Mouse (Mus musculus): Measurements from ENCODE around the gene Iscu.

Iscu gene

DNA sequence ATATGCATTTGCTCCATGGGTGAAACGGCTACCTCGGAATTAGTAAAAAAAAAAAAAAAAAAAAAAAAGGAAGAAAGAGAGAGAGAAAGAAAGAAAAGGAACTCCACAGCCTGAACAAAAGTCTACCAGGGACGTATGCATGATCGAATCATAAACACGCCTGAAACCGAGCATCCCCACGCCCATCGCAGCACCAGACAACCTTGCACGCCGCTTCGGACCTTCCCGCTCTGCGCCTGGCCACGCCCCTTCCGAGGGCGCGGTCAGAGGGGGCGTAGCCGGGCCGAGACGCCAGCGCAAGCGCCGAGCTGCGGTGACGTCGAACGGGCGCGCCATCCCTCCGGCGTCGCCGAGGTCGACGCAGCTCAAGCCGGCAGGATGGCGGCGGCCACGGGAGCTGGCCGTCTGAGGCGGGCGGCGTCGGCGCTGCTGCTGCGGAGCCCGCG is at the start of gene Iscu, which contains the start of gene Sart3:
Gene Iscu, plus strand, starts transcription at position 299 of the 446 bp plus-strand sequence.
Gene Sart3, minus strand, starts transcription at position 61 of the 446 bp plus-strand sequence.
- peak; percentile 94 for DNase-seq (ENCODE audit: low read depth, low spot score)

GRCm38 (mm10) chr5:113723567-113724237 is 48.8 kb upstream of the Iscu start:
- no peak for DNase-seq (ENCODE audit: low read depth, low spot score)

DNA sequence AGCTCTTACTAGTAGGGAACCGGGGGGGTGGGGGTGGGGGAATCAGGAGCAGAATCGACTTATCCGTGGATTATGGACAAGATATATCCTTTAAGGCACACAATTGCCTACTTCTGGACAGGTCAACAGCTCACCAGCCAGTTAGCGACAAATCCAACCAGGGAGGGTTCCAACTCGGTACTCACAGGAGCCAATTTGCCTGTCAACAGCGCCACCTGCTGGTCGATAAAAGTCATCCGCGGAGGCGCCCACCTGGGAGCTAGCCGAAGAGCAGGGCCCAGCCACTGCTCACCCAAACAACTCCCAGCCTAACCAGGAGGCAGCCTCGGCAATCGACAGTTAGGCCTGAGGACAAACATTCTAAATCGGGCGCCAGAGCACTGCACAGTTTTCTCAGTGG is 48.1 kb upstream of the Iscu start, which contains the start of gene 1700069L16Rik:
Gene 1700069L16Rik, minus strand, starts transcription at position 327 of the 400 bp plus-strand sequence.
- peak; percentile 59 for DNase-seq (ENCODE audit: low read depth, low spot score)

DNA sequence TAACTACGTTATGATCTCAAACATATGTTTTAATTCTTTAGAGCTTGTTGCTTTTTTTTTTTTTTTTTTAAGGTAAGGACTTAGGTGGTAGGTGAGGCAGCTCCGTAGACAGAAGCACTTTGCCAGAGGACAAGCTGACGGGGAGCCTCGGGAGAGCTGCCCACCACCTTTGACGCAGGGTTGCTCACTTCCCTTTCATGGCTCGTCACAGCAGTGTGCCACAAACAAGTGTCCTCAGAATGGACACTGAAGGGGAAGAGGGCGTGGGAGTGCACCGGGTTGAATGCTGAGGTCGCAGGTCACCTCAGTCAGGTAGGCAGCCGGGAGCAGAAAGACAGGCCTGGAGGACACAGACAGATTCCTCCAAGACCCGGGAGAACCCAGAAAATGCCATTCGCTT is 47.1 kb upstream of the Iscu start:
- DNase-seq (ENCODE audit: low read depth, low spot score), result no peak

DNA sequence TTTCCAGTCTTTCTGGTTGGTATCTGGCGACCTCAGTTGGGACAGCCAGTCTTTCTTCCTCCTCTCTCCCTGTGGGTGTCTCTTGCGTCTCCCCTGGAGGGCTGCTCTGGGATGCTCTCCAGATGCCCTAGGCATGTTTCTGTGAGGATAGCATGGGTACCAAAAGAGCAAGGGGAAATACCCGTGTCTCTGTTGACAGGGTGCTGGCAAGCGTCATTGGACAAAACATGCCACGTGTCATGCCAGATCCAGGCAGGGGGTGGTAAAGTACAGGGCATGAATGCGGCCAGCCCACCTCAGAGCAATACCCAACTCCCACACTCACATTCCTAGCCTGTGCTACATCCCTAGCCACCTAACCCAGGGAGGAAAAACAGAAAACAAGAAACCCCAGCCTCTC is 45.9 kb upstream of the Iscu start:
- no peak for DNase-seq (ENCODE audit: low read depth, low spot score)

GRCm38 (mm10) chr5:113727238-113727637 is 45.3 kb upstream of the Iscu start:
- DNase-seq (ENCODE audit: low read depth, low spot score), result no peak

GRCm38 (mm10) chr5:113728011-113728410 is 44.5 kb upstream of the Iscu start:
- DNase-seq (ENCODE audit: low read depth, low spot score), result no peak

DNA sequence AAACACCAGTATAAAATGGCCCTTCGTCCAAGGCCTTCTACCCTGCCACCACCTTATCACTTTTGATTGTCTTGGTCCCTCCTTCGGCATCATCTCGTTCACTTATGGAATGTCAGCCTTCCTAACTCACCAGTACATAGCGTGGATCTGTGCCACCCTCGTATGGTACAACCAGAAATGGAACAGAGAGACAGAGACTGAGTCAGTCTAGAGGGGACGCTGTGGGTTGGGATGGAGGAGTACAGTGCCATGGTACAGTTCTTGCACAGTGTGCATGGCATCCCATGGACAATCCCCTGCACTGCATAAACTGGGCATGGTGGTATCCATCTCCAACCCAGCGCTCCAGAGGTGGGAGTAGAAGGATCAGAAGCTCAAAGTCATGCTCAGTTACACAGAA is 43.9 kb upstream of the Iscu start:
- no peak for DNase-seq (ENCODE audit: low read depth, low spot score)

GRCm38 (mm10) chr5:113730641-113731121 is 41.9 kb upstream of the Iscu start:
- no peak for DNase-seq (ENCODE audit: low read depth, low spot score)

GRCm38 (mm10) chr5:113731174-113731573 is 41.4 kb upstream of the Iscu start:
- DNase-seq (ENCODE audit: low read depth, low spot score), result no peak

- DNase-seq (ENCODE audit: low read depth, low spot score), result no peak
Measured at GRCm38 (mm10) chr5:113732182-113732581, 40.4 kb upstream of the Iscu start.

DNA sequence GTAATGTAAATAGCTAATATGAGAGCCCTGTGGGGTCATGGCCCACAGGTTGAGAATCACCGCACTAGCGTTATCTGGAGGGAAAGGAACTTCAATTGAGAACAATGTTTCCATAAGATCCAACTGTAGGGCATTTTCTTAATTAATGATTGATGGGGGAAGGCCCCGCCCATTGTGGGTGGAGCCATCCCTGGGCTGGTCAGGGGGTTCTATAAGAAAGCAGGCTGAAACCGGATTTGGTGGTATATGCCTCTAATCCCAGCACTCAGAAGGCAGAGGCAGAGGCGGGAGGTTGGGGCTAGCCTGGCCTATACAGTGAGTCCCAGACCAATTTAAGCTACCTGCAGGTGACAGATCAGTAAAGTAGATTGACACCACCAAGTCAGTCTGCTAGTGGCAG is 38.2 kb upstream of the Iscu start:
- DNase-seq (ENCODE audit: low read depth, low spot score), result no peak

- no peak for DNase-seq (ENCODE audit: low read depth, low spot score)
Measured at GRCm38 (mm10) chr5:113735023-113735344, 37.6 kb upstream of the Iscu start.

GRCm38 (mm10) chr5:113735345-113736112 is 37.0 kb upstream of the Iscu start, which contains the start of gene Ficd:
Gene Ficd, plus strand, starts transcription at chr5:113735803.
- peak; percentile 96 for DNase-seq (ENCODE audit: low read depth, low spot score)

- DNase-seq (ENCODE audit: low read depth, low spot score), result no peak
Measured at GRCm38 (mm10) chr5:113736113-113736502, 36.4 kb upstream of the Iscu start.

- DNase-seq (ENCODE audit: low read depth, low spot score), result no peak
Measured at GRCm38 (mm10) chr5:113736522-113737164, 35.9 kb upstream of the Iscu start.

DNA sequence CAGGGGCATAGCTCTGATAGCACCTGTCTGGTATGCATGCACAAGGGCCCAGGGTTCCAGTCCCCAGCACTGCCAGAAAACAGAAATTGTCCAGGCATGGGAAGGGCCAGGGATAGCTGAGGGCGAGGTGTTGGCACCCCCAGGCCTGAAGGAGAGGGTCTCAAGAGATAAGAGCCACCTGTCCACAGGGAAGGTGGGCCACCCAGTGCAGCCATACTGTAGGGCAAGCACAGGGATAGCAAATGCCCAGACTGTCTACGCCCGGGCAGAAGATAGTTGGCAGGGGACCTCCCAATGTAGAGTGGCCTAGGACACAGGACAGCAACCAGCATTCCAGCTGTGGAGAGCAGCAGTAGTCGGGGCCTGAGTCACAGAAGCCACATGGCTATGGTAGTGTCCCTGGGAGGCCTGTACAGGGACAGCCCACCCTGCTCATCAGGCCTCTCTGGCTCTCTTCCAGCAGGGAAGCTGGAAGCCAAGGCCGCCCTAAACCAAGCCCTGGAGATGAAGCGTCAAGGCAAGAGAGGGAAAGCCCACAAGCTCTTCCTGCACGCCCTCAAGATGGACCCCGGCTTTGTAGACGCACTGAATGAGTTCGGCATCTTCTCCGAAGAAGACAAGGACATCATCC is 34.8 kb upstream of the Iscu start:
- no peak for DNase-seq (ENCODE audit: low read depth, low spot score)

- no peak for DNase-seq (ENCODE audit: low read depth, low spot score)
Measured at GRCm38 (mm10) chr5:113747629-113748028, 24.9 kb upstream of the Iscu start.

DNA sequence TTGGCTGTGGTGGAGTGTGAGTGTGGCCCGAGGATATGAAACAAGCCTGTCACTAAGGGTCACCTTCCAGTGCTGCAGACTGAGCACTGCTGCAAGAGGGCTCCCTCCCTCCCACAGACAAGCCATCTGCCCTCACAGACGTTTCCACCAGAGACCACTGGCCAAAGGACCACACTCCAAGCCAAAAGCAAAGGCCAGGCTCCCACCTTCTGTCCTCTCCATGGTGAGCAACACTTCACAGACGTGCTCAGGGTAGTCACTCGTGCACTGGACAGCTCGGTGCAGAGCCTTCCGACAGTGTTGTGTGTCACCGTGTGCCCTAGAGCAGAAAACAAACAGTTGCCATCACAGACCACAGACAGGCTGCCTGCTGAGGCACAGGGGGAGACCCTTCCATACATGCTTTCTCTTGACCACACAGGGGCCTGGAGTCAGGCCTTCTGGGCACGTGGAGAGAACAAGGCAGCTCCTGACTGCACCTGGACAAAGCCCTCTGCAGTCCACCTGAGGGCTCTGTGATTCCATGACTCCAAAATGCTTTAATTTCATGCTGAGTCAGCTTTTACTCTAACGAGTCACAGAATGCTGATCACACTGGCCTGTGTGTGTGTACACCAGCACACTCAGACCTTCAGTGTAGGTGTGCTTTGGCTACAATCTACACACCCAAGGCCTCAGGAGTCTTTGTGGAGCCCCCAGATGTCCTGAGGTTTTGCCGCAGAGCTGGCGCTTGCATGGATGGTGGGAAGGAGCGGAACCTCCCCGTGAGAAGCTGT is 23.8 kb upstream of the Iscu start:
- DNase-seq (ENCODE audit: low read depth, low spot score), result no peak

DNA sequence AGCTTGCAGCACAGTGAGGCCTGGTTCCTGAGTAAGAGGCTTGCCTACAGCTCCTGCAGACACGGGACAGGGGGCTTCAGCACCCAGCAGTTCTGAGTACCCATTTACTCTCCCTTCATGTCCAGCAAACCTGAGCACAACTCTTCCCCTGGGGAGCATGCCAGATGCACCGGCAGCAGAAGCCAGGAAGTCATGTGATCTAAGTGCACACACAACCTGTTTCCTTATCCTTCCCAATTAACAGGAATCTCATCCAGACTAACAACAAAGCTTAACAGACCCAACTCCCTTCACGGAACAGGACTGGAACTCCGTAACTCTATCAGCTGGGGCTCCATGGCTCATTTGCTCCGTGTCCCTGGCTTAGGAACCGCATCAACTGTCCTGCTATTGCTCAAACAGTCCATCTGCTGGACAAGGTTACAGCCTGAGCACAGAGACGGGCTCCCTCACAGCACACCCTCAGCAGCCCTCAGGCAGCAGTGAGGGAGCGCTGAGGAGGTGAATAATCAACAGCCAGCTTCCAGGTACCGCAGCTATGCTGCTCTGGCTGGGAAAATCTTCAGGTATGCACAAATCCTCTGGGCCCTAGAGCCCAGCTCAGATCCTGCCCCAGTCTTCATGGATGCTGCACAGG is 20.9 kb upstream of the Iscu start:
- DNase-seq (ENCODE audit: low read depth, low spot score), result no peak

Measured in skeletal muscle tissue, adult 2 months (tissue).